Mouse (Mus musculus): ENCODE measurements around the gene Nrcam. TPM values are rescaled to one million over a fixed set of nuclear protein-coding genes. Genes with fewer than 3 reads are reported as not detected.
A peak's percentile ranks its signal among the peaks of the same experiment; 100 is the strongest.

Gene Nrcam
- polyA plus RNA-seq, 1 experiment from 2014 or later = 83.7 TPM

DNA sequence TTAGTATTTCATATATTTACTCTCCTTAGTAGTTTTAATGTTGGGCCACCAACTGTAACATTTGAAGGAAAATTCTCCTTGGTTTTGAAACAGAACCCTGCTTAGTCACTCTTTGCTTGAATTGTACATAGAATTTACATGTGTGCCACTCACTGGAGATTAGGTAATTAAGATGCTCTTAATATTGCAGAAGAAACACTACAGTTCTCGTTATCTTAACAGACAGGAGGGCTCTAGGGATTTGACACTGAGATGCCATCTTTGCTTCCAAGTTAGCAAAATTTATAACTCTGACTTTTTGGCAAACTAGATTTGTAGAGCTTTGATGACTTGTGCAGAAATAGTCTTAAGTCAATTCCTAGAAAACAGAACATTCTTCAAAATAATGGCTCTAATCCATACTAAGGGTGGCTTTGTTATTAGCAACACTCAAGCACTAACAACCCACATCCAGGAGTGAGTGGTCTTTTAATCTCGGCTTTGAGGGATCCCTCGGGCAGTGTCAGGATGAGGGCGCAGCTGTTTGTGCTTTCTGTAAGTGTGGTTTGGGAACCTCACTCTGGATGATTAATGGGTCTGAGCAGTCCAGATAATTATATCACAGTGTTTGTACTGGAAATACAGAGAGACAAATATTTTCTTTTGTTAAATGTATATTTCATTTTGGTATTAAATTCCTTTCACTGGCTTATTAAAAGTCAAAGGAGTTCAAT is 93.6 kb downstream of the Nrcam start:
- Histone ChIP-seq H3K9me3 (replicated peaks) (no peaks in the 10 kb centered on the region), H3K27me3 (no peaks in the 10 kb centered on the region), H3K4me1 (0 out of 2 replicates have a peak, but pooled peaks cover 3% of the 10 kb centered on the region), H3K9ac (no peak overlapping the region), H3K36me3 (ENCODE audit: poor library complexity, severe bottlenecking) (no peaks in the 10 kb centered on the region), H3K4me3 (no peak overlapping the region), H3K4me2 (no peak overlapping the region), H3K27ac (no peak overlapping the region)
- ATAC-seq = no peak
- 39% methylated on average over 4 of the region's 4 CpGs for WGBS

DNA sequence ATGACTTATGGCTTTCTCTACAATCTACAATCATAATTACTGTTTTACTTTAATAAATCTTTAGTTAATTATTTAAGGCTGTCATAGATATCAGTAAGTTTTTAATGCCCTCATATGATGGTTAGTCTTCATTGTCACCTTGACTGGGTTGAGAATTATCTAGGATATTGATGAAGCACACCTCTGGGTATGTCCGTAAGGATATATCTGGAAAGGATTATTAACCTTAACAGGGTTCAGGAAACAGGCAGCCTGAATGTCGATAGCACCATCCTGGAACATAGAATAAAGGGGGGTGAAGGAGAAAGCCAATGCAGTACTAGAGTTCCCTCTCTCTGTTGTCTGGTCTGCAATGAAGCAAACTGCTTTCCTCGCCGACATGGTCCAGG is 94.2 kb downstream of the Nrcam start:
- 0 out of 2 replicates have a peak, but pooled peaks cover 3% of the 10 kb centered on the region for H3K4me1 ChIP-seq
- H3K4me3 ChIP-seq = no peak overlapping the region
- no peaks in the 10 kb centered on the region for H3K36me3 ChIP-seq (ENCODE audit: poor library complexity, severe bottlenecking)
- H3K4me2 ChIP-seq = no peak overlapping the region
- no peak overlapping the region for H3K9ac ChIP-seq
- H3K27ac ChIP-seq = no peak overlapping the region
- no peak for ATAC-seq
- 93% methylated on average over 4 of the region's 4 CpGs for WGBS
- no peaks in the 10 kb centered on the region for H3K27me3 ChIP-seq
- H3K9me3 ChIP-seq (replicated peaks) = no peaks in the 10 kb centered on the region

DNA sequence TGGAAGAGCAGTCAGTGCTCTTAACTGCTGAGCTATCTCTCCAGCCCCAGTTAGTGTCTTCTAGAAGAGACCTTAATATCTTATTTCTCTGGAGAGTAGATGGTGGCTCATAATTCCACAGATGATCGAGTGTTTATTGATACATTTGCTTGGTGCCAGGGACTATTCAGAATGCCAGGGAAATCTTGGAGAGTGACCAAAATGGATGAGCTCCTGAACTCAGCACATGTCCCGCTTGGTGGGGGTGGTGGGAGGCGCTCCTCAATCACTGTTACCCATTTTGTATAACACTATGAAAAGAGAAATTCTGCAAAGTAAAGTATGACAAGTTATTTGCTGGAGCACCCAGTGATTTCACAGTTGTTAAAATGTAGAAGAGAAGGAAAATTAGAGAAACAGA is 95.3 kb downstream of the Nrcam start:
- Histone ChIP-seq H3K4me3 (no peak overlapping the region), H3K27me3 (no peaks in the 10 kb centered on the region), H3K27ac (no peak overlapping the region), H3K4me2 (no peak overlapping the region), H3K9me3 (replicated peaks) (no peaks in the 10 kb centered on the region), H3K9ac (no peak overlapping the region), H3K36me3 (ENCODE audit: poor library complexity, severe bottlenecking) (no peaks in the 10 kb centered on the region), H3K4me1 (0 out of 2 replicates have a peak, but pooled peaks cover 3% of the 10 kb centered on the region)
- WGBS = 90% methylated on average over 3 of the region's 3 CpGs
- peak; percentile 33; the same call in 1 of the 2 replicates for ATAC-seq

DNA sequence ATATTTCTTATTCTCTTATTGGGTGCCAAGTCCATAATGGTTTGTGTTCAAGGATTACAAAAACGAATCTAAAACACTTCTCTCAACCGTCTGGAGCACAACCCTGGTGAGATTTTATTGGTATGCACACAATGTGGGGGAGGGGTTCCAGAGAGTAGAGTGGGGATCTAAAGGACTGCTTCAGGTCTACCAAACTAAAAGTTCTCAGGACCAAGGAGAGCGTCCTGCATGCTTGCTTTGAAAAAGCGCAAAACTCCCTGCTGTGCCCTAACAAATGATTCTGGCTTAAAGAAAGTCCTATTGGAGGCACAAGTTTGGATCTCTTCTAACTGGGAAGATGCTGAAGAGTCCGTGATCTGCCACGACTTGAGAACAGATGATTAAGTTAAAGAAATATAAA is 96.4 kb downstream of the Nrcam start:
- Histone ChIP-seq H3K9ac (no peak overlapping the region), H3K4me3 (no peak overlapping the region), H3K9me3 (replicated peaks) (no peaks in the 10 kb centered on the region), H3K36me3 (ENCODE audit: poor library complexity, severe bottlenecking) (no peaks in the 10 kb centered on the region), H3K27me3 (no peaks in the 10 kb centered on the region), H3K4me1 (peaks cover 10% of the 10 kb centered on the region), H3K4me2 (no peak overlapping the region), H3K27ac (no peak overlapping the region)
- WGBS = 10% methylated on average over 6 of the region's 6 CpGs
- ATAC-seq = no peak

DNA sequence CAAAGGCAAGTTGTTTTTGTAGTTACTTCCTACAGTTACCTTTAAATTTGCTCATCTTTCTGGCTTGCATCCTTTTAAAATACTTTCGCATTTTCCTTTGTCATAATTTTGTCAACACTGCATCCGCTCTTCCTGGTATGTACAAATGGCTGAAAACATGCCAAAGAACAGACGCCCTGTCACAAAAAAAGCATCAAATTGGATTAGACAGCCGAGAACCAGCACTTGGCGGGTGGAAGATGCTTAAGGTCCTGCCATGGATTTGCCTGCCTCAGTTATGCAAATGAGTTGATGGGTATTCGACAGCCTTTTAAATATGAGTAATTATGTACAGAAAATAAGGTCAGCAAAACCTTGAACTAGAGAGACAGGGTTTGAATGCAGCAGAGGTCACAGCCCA is 101.7 kb downstream of the Nrcam start:
- H3K4me2 ChIP-seq = no peak overlapping the region
- 27% methylated on average over 6 of the region's 6 CpGs for WGBS
- ATAC-seq = peak; percentile 46
- H3K4me3 ChIP-seq = no peak overlapping the region
- H3K4me1 ChIP-seq = peaks cover 24% of the 10 kb centered on the region
- H3K27me3 ChIP-seq = no peaks in the 10 kb centered on the region
- no peaks in the 10 kb centered on the region for H3K9me3 ChIP-seq (replicated peaks)
- no peak overlapping the region for H3K9ac ChIP-seq
- H3K27ac ChIP-seq = peak overlapping the region; percentile 63
- H3K36me3 ChIP-seq (ENCODE audit: poor library complexity, severe bottlenecking) = no peaks in the 10 kb centered on the region

DNA sequence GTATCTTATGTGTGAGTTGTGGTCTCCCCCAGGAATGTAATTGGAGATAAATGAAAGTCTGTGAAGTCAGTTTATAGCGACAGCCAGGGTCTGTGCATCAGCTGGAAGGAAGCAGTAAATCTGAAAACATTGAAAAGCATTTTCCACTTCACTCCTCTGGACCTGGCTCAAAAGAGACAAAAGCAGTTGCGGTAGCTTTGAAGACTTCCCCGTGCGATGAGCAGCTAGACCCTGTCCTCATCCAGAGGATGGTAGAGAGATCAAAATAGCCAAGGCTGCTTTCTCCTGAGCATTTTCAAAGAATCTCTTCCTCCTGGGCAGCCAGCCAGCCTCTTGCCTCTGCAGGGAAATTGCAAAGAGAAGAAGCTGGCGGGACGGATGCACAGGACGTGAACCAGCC is 102.3 kb downstream of the Nrcam start:
- H3K4me3 ChIP-seq = no peak overlapping the region
- no peaks in the 10 kb centered on the region for H3K27me3 ChIP-seq
- no peaks in the 10 kb centered on the region for H3K36me3 ChIP-seq (ENCODE audit: poor library complexity, severe bottlenecking)
- H3K4me2 ChIP-seq = no peak overlapping the region
- peaks cover 24% of the 10 kb centered on the region for H3K4me1 ChIP-seq
- peak; percentile 27 for ATAC-seq
- no peak overlapping the region for H3K9ac ChIP-seq
- H3K27ac ChIP-seq = peak overlapping the region; percentile 63
- no peaks in the 10 kb centered on the region for H3K9me3 ChIP-seq (replicated peaks)
- 35% methylated on average over 7 of the region's 7 CpGs for WGBS

DNA sequence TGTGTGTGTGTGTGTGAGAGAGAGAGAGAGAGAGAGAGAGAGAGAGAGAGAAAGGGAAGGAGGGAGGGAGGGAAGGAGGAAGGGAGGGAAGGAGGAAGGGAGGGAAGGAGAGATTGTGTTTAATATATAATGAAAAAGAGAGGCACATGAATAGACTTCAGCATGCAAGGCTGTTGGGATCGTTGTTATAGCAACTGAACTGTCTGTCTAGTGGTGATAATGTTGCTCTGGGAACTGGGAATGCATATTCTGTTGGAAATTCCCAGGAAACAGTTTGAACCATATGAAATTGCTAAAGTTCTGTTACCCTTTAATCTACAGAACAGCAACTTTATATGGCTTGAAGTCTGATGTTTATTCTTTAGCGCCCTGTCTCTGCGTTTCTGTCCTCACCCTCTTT is 104.0 kb downstream of the Nrcam start:
- no peak overlapping the region for H3K4me2 ChIP-seq
- no peak for ATAC-seq
- no peaks in the 10 kb centered on the region for H3K27me3 ChIP-seq
- peaks cover 39% of the 10 kb centered on the region for H3K4me1 ChIP-seq
- H3K4me3 ChIP-seq = no peak overlapping the region
- no peaks in the 10 kb centered on the region for H3K9me3 ChIP-seq (replicated peaks)
- no peak overlapping the region for H3K9ac ChIP-seq
- 85% methylated on average over 3 of the region's 3 CpGs for WGBS
- H3K36me3 ChIP-seq (ENCODE audit: poor library complexity, severe bottlenecking) = no peaks in the 10 kb centered on the region
- no peak overlapping the region for H3K27ac ChIP-seq

DNA sequence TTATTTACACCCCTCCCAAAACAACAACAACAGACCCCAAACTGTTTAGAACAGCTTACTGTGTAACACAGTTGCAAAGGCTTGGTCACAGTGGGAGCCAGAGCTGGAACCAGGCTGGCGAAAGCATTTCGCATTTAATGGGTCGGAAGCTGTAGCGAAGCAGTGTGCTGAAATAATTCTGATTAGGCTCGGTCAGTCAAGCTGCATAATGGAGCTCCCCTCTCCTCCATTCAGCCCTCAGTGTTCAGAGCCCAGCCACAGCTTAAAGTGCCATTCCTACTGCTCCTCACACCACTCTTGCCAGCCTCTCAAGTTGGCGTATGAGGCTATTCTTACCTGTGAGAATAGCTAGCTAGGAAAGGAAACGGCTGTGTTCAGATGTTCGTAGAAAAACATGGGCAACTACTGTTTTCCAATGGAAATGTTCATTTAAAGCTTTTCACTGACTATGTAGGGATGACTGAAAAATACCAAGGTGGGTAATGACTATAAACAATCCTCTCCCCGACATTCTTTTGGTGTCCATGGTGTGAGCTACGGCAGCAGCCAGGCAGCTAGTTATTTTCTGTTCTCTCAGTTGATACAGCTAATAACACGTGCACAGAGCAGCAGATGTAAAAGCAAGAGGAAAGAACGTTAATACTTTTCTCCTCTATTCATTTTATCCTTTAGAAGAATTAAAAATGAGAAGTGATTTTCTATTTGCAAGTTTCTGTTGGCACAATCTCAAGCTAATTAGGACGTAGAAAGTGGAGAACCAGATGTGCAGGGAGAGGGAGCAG is 108.6 kb downstream of the Nrcam start:
- Histone ChIP-seq H3K27ac (peak overlapping the region; percentile 67; the same call in 1 of the 2 replicates), H3K4me1 (peaks cover 46% of the 10 kb centered on the region), H3K9me3 (replicated peaks) (no peaks in the 10 kb centered on the region), H3K4me2 (peak overlapping the region; percentile 49), H3K27me3 (no peaks in the 10 kb centered on the region), H3K4me3 (no peak overlapping the region), H3K36me3 (ENCODE audit: poor library complexity, severe bottlenecking) (no peaks in the 10 kb centered on the region), H3K9ac (no peak overlapping the region)
- peak; percentile 87 for ATAC-seq
- 4% methylated on average over 13 of the region's 13 CpGs for WGBS

DNA sequence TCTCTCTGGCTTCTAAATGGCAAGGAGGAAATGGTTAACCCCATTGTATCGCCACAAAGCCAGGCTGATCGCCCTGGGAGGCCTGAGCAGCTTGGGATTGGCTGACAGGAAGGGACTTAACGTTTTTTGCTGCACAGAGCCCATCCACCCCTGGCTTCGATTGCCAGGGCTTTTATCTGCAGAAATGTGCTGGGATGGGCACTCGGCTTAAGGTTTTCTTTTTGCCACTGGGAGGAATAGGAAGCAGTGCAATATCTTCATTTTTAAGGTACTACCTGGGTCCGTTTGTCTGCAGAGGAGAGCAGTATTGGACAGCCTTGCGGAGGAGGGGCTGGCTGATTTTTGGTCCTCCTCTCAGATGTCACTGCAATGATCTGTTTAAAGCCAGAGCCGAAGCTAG is 110.2 kb downstream of the Nrcam start:
- peaks cover 9% of the 10 kb centered on the region for H3K36me3 ChIP-seq (ENCODE audit: poor library complexity, severe bottlenecking)
- no peak for ATAC-seq
- H3K27ac ChIP-seq = no peak overlapping the region
- H3K27me3 ChIP-seq = no peaks in the 10 kb centered on the region
- no peaks in the 10 kb centered on the region for H3K9me3 ChIP-seq (replicated peaks)
- peaks cover 42% of the 10 kb centered on the region for H3K4me1 ChIP-seq
- peak overlapping the region; percentile 22; the same call in 1 of the 2 replicates for H3K9ac ChIP-seq
- WGBS = 4% methylated on average over 8 of the region's 8 CpGs
- peak overlapping the region; percentile 42 for H3K4me2 ChIP-seq
- peak overlapping the region; percentile 8 for H3K4me3 ChIP-seq

DNA sequence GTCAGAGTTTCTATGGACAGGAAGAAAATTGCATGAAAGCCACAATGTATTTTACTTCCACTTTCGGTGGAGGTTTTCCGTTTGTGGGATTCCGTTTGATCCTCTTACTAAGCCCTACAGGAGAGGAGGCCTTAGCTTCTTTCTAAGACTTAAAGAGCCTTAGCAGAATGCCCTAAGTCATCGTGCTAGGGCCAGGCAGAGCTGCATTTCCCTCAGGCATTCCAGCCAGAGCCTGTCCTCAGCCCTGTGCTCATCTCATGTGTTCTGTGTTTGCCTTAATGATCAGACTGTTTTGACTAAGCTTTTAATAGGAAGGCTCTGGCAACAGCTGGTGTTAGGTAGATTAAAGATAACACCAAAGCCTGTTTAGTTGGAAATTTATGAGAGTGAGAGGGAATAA is 111.5 kb downstream of the Nrcam start:
- no peak for ATAC-seq
- Histone ChIP-seq H3K4me3 (no peak overlapping the region), H3K27ac (no peak overlapping the region), H3K4me1 (peaks cover 42% of the 10 kb centered on the region), H3K4me2 (no peak overlapping the region), H3K9me3 (replicated peaks) (no peaks in the 10 kb centered on the region), H3K9ac (0 out of 2 replicates have a peak overlapping the region, but pooled peaks have one; percentile 1), H3K36me3 (ENCODE audit: poor library complexity, severe bottlenecking) (peaks cover 9% of the 10 kb centered on the region), H3K27me3 (no peaks in the 10 kb centered on the region)
- WGBS = 27% methylated on average over 4 of the region's 4 CpGs

DNA sequence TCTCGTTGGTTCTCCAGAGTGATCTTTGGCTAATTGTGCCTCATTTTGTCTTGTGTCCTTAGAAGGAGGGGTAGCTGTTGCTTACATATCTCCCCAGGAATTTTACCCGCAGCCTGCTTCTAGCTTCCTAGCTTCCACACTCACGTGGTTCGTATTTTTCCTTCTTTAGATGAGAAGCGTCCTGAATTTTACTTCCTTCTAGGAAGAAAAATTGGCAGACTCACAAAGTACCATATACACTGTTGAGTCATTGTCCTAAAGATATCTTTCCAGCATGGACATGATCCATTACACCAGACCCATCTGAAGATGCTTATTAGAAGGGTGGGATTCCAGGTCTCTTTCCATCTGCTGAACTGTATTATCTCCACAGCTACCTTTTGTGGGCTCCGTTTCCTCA is 122.2 kb downstream of the Nrcam start:
- Histone ChIP-seq H3K9ac (no peak overlapping the region), H3K4me3 (no peak overlapping the region), H3K4me1 (no peaks in the 10 kb centered on the region), H3K27me3 (no peaks in the 10 kb centered on the region), H3K36me3 (ENCODE audit: poor library complexity, severe bottlenecking) (no peaks in the 10 kb centered on the region), H3K27ac (no peak overlapping the region), H3K9me3 (replicated peaks) (no peaks in the 10 kb centered on the region), H3K4me2 (no peak overlapping the region)
- WGBS = 45% methylated on average over 6 of the region's 6 CpGs
- ATAC-seq = no peak

DNA sequence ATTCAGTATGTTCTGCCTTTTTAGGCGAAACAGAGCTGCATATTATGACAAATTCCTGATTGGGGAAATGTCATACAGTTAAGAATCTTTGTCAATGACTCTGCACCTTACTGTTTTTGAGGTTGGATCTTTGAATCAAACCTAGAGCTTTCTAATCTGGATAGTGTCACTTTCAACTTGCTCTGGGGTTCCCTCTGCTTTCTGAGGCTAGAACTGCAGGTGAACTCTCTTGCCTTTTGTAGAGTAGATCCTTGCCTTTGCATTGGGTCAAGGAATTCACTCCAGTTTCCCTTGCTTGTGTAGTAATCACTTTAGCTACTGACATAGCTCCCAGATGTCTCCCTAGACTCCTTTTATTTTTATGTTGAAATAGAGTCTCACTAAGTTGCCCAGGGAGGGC is 123.1 kb downstream of the Nrcam start:
- no peaks in the 10 kb centered on the region for H3K4me1 ChIP-seq
- no peaks in the 10 kb centered on the region for H3K9me3 ChIP-seq (replicated peaks)
- 65% methylated on average over 1 of the region's 1 CpGs for WGBS
- no peak overlapping the region for H3K27ac ChIP-seq
- H3K27me3 ChIP-seq = no peaks in the 10 kb centered on the region
- H3K4me2 ChIP-seq = no peak overlapping the region
- H3K9ac ChIP-seq = no peak overlapping the region
- ATAC-seq = no peak
- no peak overlapping the region for H3K4me3 ChIP-seq
- H3K36me3 ChIP-seq (ENCODE audit: poor library complexity, severe bottlenecking) = no peaks in the 10 kb centered on the region

Measured in forebrain, embryonic 13.5 days (tissue).